Mouse (Mus musculus) heart, postnatal 0 days (tissue): ENCODE data around the gene Gbf1.

ENCODE experiments used
- CTCF ChIP-seq: IDR thresholded peaks from 2 replicates; pipeline ENCODE4 v1.5.1; 2016; ENCODE audit warnings: antibody characterized with exemption, control low read depth, low read depth
- EP300 ChIP-seq: IDR thresholded peaks from 2 replicates; pipeline ENCODE4 v1.6.1; 2016; ENCODE audit warnings: antibody characterized with exemption, low read depth

GRCm38 (mm10) chr19:46210951-46211350 lies 58.6 kb downstream of the Gbf1 start:
- TF ChIP-seq EP300 (no peak), CTCF (no peak)
